Mouse (Mus musculus): Measurements from ENCODE around the gene Nphs1. TPM values are rescaled to one million over a fixed set of nuclear protein-coding genes. Genes with fewer than 3 reads are reported as not detected.
"Not testable (repeated sequence)": the region's sequence is repeated elsewhere in the genome, so short reads cannot be mapped to it uniquely, and the experiment has no call there.

Gene Nphs1
- polyA plus RNA-seq, 1 experiment from 2014 or later: 1.3 TPM

DNA sequence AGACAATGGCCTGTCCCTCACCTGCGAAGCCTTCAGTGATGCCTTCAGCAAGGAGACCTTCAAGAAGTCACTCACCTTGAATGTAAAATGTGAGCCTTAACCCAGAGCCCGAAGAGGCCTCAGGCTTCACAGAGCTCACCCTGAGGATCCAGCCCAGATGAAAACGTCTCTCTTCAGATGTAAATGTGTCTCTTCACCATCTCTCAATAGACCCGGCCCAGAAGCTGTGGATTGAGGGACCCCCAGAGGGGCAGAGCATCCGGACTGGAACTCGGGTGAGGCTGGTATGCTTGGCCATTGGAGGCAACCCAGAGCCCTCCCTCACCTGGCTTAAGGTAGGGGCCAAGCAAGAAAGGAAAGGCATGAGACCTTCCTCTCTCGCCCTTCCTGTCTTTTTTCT, 5.5 kb downstream of the Nphs1 start:
- Histone ChIP-seq H3K36me3 (ENCODE audit: control insufficient read depth, insufficient read depth, low read length) (no peaks in the 10 kb centered on the region), H3K9me3 (ENCODE audit: control insufficient read depth, low read length) (no peaks in the 10 kb centered on the region), H3K4me3 (ENCODE audit: low read depth, low read length) (no peak overlapping the region), H3K27me3 (replicated peaks; ENCODE audit: control insufficient read depth, insufficient read depth, low read length) (peaks cover 98% of the 10 kb centered on the region), H3K4me1 (replicated peaks; ENCODE audit: control insufficient read depth, insufficient read depth, low read length) (no peaks in the 10 kb centered on the region), H3K9ac (ENCODE audit: low read length) (no peak overlapping the region), H3K4me2 (ENCODE audit: low read length) (no peak overlapping the region), H3K27ac (ENCODE audit: low read depth) (no peak overlapping the region)
- ATAC-seq (replicated peaks; ENCODE audit: low FRiP score, low TSS enrichment, low read depth): no peak
- DNase-seq (ENCODE audit: low spot score): no peak
- 30% methylated on average over 7 of the region's 7 CpGs for WGBS

DNA sequence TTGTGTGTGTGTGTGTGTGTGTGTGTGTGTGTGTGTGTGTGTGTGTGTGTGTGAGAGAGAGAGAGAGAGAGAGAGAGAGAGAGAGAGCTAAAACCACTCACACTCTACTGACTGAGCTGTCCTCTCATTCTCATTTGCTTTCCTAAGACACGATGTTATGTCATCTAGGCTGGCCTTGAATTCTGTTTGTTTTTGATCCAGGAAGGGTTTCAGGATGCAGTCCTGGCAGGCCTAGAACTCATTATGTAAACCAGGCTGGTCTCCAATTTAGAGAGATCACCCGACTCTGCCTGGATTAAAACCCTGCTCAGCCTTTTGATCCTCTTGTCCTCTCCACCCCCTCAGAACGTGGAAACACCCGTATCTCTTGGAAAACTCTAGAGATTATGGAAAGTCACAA, 5.9 kb downstream of the Nphs1 start:
- no peak for DNase-seq (ENCODE audit: low spot score)

DNA sequence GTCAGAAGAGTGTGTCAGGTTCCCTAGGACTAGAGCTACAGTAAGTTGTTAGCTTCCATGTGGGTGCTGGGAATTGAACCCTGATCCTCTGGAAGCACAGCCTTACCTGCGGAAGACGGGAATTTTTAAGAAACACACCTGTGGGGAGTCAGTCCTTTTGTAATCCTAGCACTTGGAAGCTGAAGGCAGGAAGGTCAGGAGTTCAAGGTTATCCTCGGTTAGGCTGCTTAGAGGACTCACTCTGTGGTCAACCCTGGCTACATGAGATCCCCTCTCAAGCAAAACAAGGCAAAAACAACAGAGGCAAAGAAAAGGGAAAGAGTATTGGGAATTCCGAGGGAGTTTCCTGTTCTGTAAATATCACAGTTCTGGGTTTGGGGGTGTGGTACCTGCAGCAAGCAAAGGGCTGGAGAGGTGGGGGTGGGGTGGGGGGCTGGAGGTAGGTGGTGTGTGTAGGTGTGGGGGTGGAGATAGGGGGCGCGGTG, 6.7 kb downstream of the Nphs1 start:
- H3K4me1 ChIP-seq (replicated peaks; ENCODE audit: control insufficient read depth, insufficient read depth, low read length): no peaks in the 10 kb centered on the region
- peaks cover 87% of the 10 kb centered on the region for H3K27me3 ChIP-seq (replicated peaks; ENCODE audit: control insufficient read depth, insufficient read depth, low read length)
- no peak overlapping the region for H3K4me3 ChIP-seq (ENCODE audit: low read depth, low read length)
- no peak for DNase-seq (ENCODE audit: low spot score)
- ATAC-seq (replicated peaks; ENCODE audit: low FRiP score, low TSS enrichment, low read depth): no peak
- 12% methylated on average over 6 of the region's 6 CpGs for WGBS
- no peaks in the 10 kb centered on the region for H3K9me3 ChIP-seq (ENCODE audit: control insufficient read depth, low read length)
- no peak overlapping the region for H3K4me2 ChIP-seq (ENCODE audit: low read length)
- no peak overlapping the region for H3K9ac ChIP-seq (ENCODE audit: low read length)
- H3K27ac ChIP-seq (ENCODE audit: low read depth): no peak overlapping the region
- no peaks in the 10 kb centered on the region for H3K36me3 ChIP-seq (ENCODE audit: control insufficient read depth, insufficient read depth, low read length)

More for the DNA sequence above, 5.9 kb downstream of the Nphs1 start:
- H3K4me1 ChIP-seq (replicated peaks; ENCODE audit: control insufficient read depth, insufficient read depth, low read length): no peaks in the 10 kb centered on the region
- WGBS: 26% methylated on average over 4 of the region's 4 CpGs
- H3K4me3 ChIP-seq (ENCODE audit: low read depth, low read length): no peak overlapping the region
- no peaks in the 10 kb centered on the region for H3K36me3 ChIP-seq (ENCODE audit: control insufficient read depth, insufficient read depth, low read length)
- no peak overlapping the region for H3K9ac ChIP-seq (ENCODE audit: low read length)
- H3K27ac ChIP-seq (ENCODE audit: low read depth): no peak overlapping the region
- H3K27me3 ChIP-seq (replicated peaks; ENCODE audit: control insufficient read depth, insufficient read depth, low read length): peaks cover 96% of the 10 kb centered on the region
- no peak for ATAC-seq (replicated peaks; ENCODE audit: low FRiP score, low TSS enrichment, low read depth)
- no peak overlapping the region for H3K4me2 ChIP-seq (ENCODE audit: low read length)
- no peaks in the 10 kb centered on the region for H3K9me3 ChIP-seq (ENCODE audit: control insufficient read depth, low read length)

DNA sequence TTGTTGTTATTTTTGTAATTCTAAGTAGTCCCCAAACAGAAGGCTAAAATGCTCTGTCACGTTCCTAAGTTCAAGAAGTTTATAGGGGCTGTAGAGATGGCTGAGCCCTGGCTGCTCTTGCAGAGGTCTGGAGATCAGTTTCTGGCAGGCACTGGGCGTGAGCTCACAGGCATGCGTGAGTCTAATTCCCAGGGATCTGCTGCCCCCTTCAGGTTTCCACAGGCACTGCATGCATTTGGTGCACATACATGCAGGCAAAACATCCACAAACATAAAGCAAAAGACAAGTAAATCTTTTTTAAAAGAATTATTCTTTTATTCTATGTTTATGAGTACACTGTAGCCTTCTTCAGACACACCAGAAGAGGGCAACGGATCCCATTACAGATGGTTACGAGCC, 14.3 kb downstream of the Nphs1 start:
- Histone ChIP-seq H3K27me3 (replicated peaks; ENCODE audit: control insufficient read depth, insufficient read depth, low read length) (peaks cover 16% of the 10 kb centered on the region), H3K9ac (ENCODE audit: low read length) (no peak overlapping the region), H3K27ac (ENCODE audit: low read depth) (no peak overlapping the region), H3K4me3 (ENCODE audit: low read depth, low read length) (no peak overlapping the region), H3K36me3 (ENCODE audit: control insufficient read depth, insufficient read depth, low read length) (no peaks in the 10 kb centered on the region), H3K4me1 (replicated peaks; ENCODE audit: control insufficient read depth, insufficient read depth, low read length) (no peaks in the 10 kb centered on the region), H3K4me2 (ENCODE audit: low read length) (no peak overlapping the region), H3K9me3 (ENCODE audit: control insufficient read depth, low read length) (no peaks in the 10 kb centered on the region)
- DNase-seq (ENCODE audit: low spot score) (no peak), ATAC-seq (replicated peaks; ENCODE audit: low FRiP score, low TSS enrichment, low read depth) (no peak)
- 48% methylated on average over 5 of the region's 5 CpGs for WGBS

DNA sequence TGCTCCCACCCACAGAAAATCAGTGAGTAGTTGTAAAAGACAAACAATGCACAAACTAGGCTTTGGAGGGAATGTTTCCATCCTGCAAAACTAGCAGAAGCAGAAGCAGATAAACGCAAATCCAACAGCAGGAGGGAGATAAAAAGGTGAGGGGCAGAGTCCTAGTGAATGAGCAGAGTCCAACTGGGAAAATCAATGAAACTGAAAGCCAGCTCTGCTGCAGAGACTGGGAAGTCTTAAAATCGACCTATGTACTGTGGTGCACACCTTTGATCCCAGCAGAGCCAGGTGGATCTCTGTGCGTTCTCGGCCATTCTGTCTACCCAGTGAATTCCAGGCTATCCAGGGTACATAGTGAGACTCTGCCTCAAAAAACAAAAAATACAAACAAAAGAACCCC, 16.9 kb downstream of the Nphs1 start:
- no peak; the same call in 1 of the 2 replicates for ATAC-seq (replicated peaks; ENCODE audit: low FRiP score, low TSS enrichment, low read depth)
- Histone ChIP-seq H3K27me3 (replicated peaks; ENCODE audit: control insufficient read depth, insufficient read depth, low read length) (0 out of 2 replicates have a peak, but pooled peaks cover 5% of the 10 kb centered on the region), H3K4me2 (ENCODE audit: low read length) (no peak overlapping the region), H3K9me3 (ENCODE audit: control insufficient read depth, low read length) (no peaks in the 10 kb centered on the region), H3K27ac (ENCODE audit: low read depth) (no peak overlapping the region), H3K9ac (ENCODE audit: low read length) (no peak overlapping the region), H3K36me3 (ENCODE audit: control insufficient read depth, insufficient read depth, low read length) (no peaks in the 10 kb centered on the region), H3K4me3 (ENCODE audit: low read depth, low read length) (no peak overlapping the region), H3K4me1 (replicated peaks; ENCODE audit: control insufficient read depth, insufficient read depth, low read length) (0 out of 2 replicates have a peak, but pooled peaks cover 4% of the 10 kb centered on the region)
- 57% methylated on average over 4 of the region's 4 CpGs for WGBS
- DNase-seq (ENCODE audit: low spot score): no peak

DNA sequence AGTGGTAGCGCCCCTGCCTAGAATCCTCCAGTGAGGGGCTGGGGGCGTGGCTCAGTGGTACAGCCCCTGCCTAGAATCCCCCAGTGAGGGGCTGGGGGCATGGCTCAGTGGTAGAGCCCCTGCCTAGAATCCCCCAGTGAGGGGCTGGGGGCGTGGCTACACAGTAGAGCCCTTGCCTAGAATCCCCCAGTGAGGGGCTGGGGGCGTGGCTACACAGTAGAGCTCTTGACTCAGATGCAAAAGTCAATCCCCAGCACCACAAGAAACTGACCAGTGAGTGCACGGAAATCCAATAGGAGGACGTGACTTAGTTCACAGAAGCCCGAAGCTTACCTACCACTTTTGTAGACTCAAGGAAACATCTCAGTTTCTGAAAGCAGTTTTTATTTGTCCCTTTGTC, 18.0 kb downstream of the Nphs1 start:
- not testable (repeated sequence) for H3K9me3 ChIP-seq (ENCODE audit: control insufficient read depth, low read length); DNase-seq (ENCODE audit: low spot score)

DNA sequence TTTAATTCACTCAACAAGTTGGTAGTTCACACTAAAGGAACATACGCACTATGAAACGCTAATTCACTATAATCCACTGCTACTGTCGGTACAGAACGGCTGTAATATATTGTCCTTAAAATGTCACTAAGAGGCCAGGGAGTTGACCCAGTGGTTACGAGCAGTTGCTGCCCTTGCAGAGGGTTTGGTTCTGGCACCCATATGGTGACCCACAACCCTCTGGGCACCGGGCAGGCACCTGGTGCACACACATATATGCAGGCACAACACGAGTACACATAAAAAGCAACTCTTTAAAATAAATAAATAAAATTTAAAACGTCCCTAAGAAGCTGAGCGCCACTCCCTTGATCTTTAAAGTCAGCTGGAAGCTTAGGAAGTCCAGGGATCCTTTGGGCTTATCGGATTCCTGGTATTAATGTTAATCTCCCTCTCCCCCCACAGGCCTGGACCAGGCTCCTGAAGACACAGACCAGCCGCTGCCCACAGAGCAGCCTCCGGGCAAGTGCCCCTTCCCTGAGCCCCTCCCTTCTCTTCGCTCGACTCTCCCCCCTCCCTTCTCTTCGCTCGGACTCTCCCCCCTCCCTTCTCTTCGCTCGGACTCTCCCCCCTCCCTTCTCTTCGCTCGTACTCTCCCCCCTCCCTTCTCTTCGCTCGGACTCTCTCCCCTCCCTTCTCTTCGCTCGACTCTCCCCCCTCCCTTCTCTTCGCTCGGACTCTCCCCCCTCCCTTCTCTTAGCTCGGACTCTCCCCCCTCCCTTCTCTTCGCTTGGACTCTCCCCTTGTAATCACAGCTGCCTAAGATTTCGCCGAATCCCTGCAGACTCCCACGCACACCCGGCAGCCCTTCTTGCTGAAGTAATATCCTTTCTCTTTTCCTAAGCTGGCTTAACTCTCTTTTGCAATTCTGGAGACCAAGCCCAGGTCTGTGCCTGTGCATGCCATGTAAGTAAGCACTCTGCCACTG, 19.6 kb downstream of the Nphs1 start:
- H3K27ac ChIP-seq (ENCODE audit: low read depth): no peak overlapping the region
- ATAC-seq (replicated peaks; ENCODE audit: low FRiP score, low TSS enrichment, low read depth) (no peak), DNase-seq (ENCODE audit: low spot score) (peak; percentile 57)
- no peaks in the 10 kb centered on the region for H3K36me3 ChIP-seq (ENCODE audit: control insufficient read depth, insufficient read depth, low read length)
- H3K4me1 ChIP-seq (replicated peaks; ENCODE audit: control insufficient read depth, insufficient read depth, low read length): 0 out of 2 replicates have a peak, but pooled peaks cover 4% of the 10 kb centered on the region
- WGBS: 6% methylated on average over 31 of the region's 32 CpGs
- H3K27me3 ChIP-seq (replicated peaks; ENCODE audit: control insufficient read depth, insufficient read depth, low read length): 0 out of 2 replicates have a peak, but pooled peaks cover 3% of the 10 kb centered on the region
- H3K4me3 ChIP-seq (ENCODE audit: low read depth, low read length): peak overlapping the region; percentile 16
- H3K9me3 ChIP-seq (ENCODE audit: control insufficient read depth, low read length): no peaks in the 10 kb centered on the region
- peak overlapping the region; percentile 45 for H3K4me2 ChIP-seq (ENCODE audit: low read length)
- H3K9ac ChIP-seq (ENCODE audit: low read length): 0 out of 2 replicates have a peak overlapping the region, but pooled peaks have one; percentile 27

More for the DNA sequence above, 18.0 kb downstream of the Nphs1 start:
- 80% methylated on average over 7 of the region's 7 CpGs for WGBS
- ATAC-seq (replicated peaks; ENCODE audit: low FRiP score, low TSS enrichment, low read depth); H3K27me3 ChIP-seq (replicated peaks; ENCODE audit: control insufficient read depth, insufficient read depth, low read length); H3K36me3 ChIP-seq (ENCODE audit: control insufficient read depth, insufficient read depth, low read length); H3K27ac ChIP-seq (ENCODE audit: low read depth); H3K4me1 ChIP-seq (replicated peaks; ENCODE audit: control insufficient read depth, insufficient read depth, low read length); H3K4me3 ChIP-seq (ENCODE audit: low read depth, low read length); H3K9ac ChIP-seq (ENCODE audit: low read length); H3K4me2 ChIP-seq (ENCODE audit: low read length): not testable (repeated sequence)

DNA sequence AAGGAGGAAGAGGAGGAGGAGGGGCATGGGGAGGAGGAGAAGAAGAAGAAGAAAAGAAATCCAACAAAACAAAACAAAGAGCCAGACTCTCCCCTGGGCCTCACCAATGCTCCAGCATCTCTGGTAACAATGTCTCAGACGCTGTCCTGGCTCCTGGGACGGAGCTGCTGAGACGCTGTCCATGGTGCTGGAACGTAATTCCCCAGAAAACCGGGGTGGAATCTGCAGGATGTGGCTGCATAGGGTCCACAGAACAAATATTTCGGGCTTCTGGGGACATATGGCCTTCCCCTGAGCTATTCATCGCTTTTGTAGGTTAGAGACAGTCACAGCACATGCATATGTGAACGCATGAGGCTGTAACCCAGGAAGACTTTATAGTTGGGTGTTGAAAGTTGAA, 26.1 kb downstream of the Nphs1 start:
- no peak overlapping the region for H3K27ac ChIP-seq (ENCODE audit: low read depth)
- no peaks in the 10 kb centered on the region for H3K9me3 ChIP-seq (ENCODE audit: control insufficient read depth, low read length)
- DNase-seq (ENCODE audit: low spot score) (peak; percentile 90), ATAC-seq (replicated peaks; ENCODE audit: low FRiP score, low TSS enrichment, low read depth) (no peak)
- no peak overlapping the region for H3K4me2 ChIP-seq (ENCODE audit: low read length)
- H3K4me3 ChIP-seq (ENCODE audit: low read depth, low read length): no peak overlapping the region
- 15% methylated on average over 8 of the region's 8 CpGs for WGBS
- no peak overlapping the region for H3K9ac ChIP-seq (ENCODE audit: low read length)
- H3K27me3 ChIP-seq (replicated peaks; ENCODE audit: control insufficient read depth, insufficient read depth, low read length): no peaks in the 10 kb centered on the region
- no peaks in the 10 kb centered on the region for H3K36me3 ChIP-seq (ENCODE audit: control insufficient read depth, insufficient read depth, low read length)
- H3K4me1 ChIP-seq (replicated peaks; ENCODE audit: control insufficient read depth, insufficient read depth, low read length): no peaks in the 10 kb centered on the region
